Mouse (Mus musculus): ENCODE results near the gene Spint2. TPM values are rescaled to one million over a fixed set of nuclear protein-coding genes. Genes with fewer than 3 reads are reported as not detected.
"Not testable (repeated sequence)": the region's sequence is repeated elsewhere in the genome, so short reads cannot be mapped to it uniquely, and the experiment has no call there.

Gene Spint2
- polyA plus RNA-seq, 1 experiment from 2014 or later: 332 TPM

DNA sequence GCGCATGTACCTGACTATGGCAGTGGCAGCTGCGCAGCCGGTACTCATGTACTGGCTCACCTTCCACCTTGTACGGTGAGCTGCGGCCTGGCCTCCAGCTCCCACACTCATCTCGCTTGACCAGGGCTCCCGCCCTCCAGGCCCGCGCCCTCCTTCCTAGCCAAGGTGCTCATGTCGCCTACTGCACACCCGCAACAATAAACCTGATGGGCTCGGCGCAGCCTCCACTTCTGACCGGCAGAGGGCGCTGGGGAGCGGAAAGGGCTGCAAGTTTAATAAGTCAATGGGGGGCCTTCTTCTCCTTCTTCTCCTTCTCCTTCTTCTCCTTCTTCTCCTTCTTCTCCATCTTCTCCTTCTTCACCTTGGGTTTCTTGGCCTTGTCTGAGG lies 34.4 kb downstream of the Spint2 start:
- H3K9me3 ChIP-seq: no peaks in the 10 kb centered on the region
- H3K27ac ChIP-seq: peak overlapping the region; percentile 71; the same call in 1 of the 2 replicates
- H3K36me3 ChIP-seq: peaks cover 22% of the 10 kb centered on the region; the same call in 1 of the 2 replicates
- peak overlapping the region; percentile 37; the same call in 1 of the 2 replicates for H3K9ac ChIP-seq
- H3K27me3 ChIP-seq: no peaks in the 10 kb centered on the region
- peaks cover 33% of the 10 kb centered on the region for H3K4me1 ChIP-seq
- WGBS: 24% methylated on average over 16 of the region's 16 CpGs
- ATAC-seq (ENCODE audit: borderline replicate concordance, extremely low read depth, low FRiP score, low TSS enrichment): peak; percentile 40; the same call in 1 of the 2 replicates
- H3K4me2 ChIP-seq: peak overlapping the region; percentile 62
- peak overlapping the region; percentile 39 for H3K4me3 ChIP-seq

DNA sequence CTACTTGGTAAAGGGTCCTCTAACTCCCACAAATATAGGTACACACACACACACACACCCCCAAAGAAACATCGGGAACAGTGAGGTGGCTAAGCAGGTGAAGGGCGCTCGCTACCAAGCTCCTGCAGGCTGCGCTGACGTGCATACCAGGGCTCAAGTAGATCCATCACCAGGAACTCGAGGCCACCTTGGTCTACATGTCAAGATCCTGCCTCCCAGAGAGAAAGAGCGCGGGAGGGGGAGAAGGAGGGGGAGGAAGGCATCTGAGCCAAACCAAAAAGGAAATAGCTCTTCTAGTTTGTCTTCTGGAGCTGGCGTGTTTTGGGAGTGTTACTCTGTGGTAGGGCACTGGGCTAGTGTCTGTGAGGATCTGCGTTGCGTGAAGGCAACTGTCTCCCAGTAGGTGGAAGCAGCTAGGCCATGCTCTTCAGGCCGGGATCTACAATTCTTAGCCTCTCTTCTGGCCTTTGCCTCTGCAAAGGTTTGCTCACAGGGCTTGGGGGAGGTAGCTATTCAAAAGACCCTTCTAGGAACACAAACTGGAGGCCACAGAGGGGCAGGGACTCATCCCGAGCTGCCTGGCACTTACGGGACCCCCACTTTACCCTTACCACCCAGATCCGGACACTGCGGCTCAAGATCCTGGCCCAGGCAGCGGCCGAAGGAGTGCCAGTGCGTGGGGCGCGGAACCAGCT lies 34.9 kb downstream of the Spint2 start:
- WGBS: 70% methylated on average over 21 of the region's 21 CpGs
- Histone ChIP-seq H3K4me1 (peaks cover 33% of the 10 kb centered on the region), H3K9ac (no peak overlapping the region), H3K36me3 (peaks cover 22% of the 10 kb centered on the region; the same call in 1 of the 2 replicates), H3K4me2 (peak overlapping the region; percentile 62), H3K9me3 (no peaks in the 10 kb centered on the region), H3K27me3 (no peaks in the 10 kb centered on the region), H3K4me3 (peak overlapping the region; percentile 12; the same call in 1 of the 2 replicates), H3K27ac (peak overlapping the region; percentile 45; the same call in 1 of the 2 replicates)
- ATAC-seq (ENCODE audit: borderline replicate concordance, extremely low read depth, low FRiP score, low TSS enrichment): no peak

DNA sequence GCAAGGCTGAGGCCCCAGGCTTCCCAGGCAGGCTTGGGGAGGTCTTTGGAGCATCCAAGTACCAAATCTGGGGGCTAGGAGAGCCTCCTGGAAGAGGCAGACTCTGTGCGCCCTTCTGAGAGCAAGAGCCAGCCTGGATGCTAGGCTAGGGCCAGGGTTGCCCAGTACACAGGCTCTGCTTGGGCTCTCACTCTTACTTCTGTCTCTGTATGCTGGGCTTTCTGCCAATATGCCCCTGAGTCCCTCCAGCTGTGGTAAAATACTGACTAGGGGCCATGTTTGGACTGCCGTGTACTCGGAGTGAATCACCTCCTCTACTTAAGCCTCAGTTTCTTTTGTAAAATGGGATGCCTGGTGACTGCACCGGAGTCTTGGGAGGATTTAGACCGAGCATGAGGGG lies 35.7 kb downstream of the Spint2 start:
- Histone ChIP-seq H3K9me3 (no peaks in the 10 kb centered on the region), H3K4me2 (no peak overlapping the region), H3K4me3 (no peak overlapping the region), H3K27me3 (no peaks in the 10 kb centered on the region), H3K9ac (no peak overlapping the region), H3K27ac (peak overlapping the region; percentile 45), H3K4me1 (peaks cover 33% of the 10 kb centered on the region), H3K36me3 (peaks cover 22% of the 10 kb centered on the region; the same call in 1 of the 2 replicates)
- WGBS: 58% methylated on average over 5 of the region's 5 CpGs
- ATAC-seq (ENCODE audit: borderline replicate concordance, extremely low read depth, low FRiP score, low TSS enrichment): peak; percentile 55

DNA sequence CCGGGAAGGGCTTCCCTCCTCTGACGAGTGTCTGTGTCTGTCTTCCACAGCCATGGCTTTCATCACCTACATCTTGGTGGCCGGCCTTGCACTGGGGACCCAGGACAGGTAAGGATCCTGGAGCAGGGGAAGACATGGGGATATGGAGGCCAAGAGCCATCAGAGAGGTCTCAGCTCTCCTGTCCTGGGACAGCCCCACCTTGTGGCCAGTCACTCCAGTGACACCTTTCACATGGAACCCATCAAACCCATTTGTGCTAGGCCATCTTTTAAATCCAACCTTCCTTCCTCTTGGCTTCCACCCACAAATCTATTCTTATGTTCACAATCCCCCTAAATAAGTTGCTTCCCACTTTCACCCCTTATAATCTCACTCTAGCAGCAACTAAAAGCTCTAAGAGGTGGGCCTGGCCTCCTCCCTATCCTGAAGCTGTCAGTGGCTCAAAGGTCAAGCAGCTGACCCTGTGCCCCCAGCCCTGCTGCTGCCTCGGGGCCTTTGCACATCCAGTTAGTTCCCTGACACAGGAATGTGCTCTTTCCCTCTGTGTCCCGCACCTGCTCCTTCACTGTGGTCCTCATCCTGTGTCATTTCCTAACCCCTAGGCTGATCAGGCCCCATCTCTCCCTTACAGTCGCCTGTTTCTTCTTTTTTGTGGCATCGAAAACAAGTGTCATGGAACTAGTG lies 36.8 kb downstream of the Spint2 start:
- no peaks in the 10 kb centered on the region for H3K9me3 ChIP-seq
- peaks cover 33% of the 10 kb centered on the region for H3K4me1 ChIP-seq
- ATAC-seq (ENCODE audit: borderline replicate concordance, extremely low read depth, low FRiP score, low TSS enrichment): no peak
- H3K4me3 ChIP-seq: no peak overlapping the region
- WGBS: 74% methylated on average over 7 of the region's 7 CpGs
- H3K36me3 ChIP-seq: peaks cover 22% of the 10 kb centered on the region; the same call in 1 of the 2 replicates
- H3K27me3 ChIP-seq: no peaks in the 10 kb centered on the region
- H3K27ac ChIP-seq: no peak overlapping the region
- no peak overlapping the region for H3K4me2 ChIP-seq
- no peak overlapping the region for H3K9ac ChIP-seq

DNA sequence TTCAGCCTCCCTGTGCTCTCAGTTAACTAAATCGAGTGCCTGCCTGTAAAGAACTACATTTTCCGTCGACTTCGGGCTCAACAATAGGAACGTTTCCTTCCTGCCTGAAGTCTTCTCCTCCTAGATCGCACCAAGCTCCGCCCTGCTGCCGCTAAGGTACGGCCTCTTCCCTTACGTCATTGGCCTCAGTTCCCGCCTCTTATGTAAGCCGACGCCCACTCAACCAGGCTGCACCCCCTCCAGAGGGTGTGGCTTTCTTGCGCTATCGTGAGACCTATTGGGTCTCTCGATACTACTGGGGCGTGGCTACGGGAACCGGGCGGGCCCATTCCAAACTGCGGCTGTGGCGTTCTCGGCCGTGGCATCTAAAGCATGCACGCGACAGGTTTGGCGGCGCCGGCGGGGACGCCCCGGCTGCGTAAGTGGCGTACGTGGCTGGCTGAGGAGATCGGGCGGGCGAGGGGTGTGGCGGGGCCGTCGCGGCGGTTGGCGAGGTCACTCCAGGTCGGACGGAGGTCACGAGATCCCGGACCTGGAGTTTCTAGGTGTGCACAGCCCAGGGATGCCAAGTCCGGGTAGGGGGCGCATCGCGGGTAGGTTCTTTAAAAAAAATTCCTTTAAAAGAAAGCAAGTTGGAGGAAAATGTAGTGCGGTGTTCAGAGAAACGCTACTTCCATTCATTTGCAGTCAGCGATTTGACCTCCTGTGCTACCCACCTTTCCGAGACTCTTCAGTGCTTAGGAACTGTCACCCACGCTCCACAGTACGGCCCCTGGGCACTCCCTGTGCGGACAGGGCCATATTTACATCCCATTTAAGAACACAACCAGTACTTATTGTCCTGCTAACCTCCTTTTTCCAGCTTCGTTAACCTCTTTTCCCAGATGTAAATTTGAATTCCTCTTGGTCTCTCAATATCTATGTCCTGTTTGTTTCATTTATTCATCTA lies 43.4 kb downstream of the Spint2 start, which contains the start of gene Yif1b:
TSS of gene Yif1b (plus strand) at position 311 of the 949 bp plus-strand sequence.
- no peaks in the 10 kb centered on the region for H3K27me3 ChIP-seq
- peak; percentile 95 for ATAC-seq (ENCODE audit: borderline replicate concordance, extremely low read depth, low FRiP score, low TSS enrichment)
- peak within 1 kb of the TSS; percentile 64 for H3K4me3 ChIP-seq
- H3K36me3 ChIP-seq: no peaks in the 10 kb centered on the region
- peak within 1 kb of the TSS; percentile 67 for H3K9ac ChIP-seq
- WGBS: under 1% methylated on average over 60 of the region's 60 CpGs
- peaks cover 17% of the 10 kb centered on the region for H3K4me1 ChIP-seq
- H3K9me3 ChIP-seq: no peaks in the 10 kb centered on the region
- peak within 1 kb of the TSS; percentile 67 for H3K4me2 ChIP-seq
- H3K27ac ChIP-seq: peak within 1 kb of the TSS; percentile 96

DNA sequence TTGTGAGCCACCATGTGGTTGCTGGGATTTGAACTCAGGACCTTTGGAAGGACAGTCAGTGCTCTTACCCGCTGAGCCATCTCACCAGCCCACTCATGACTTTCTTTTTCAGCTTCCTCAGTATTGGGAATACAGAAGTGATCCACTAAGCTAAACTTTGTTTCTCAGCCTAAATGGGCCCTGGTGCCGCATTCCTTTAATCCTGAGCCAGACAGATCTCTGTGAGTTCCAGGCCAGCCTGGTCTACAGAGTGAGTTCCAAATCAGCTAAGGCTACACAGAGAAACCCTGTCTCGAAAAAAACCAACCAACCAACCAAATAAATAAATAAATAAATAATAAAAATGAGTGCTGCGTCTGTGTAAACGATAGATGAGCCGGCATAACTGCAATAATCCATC lies 44.1 kb downstream of the Spint2 start:
- H3K36me3 ChIP-seq; H3K27me3 ChIP-seq; ATAC-seq (ENCODE audit: borderline replicate concordance, extremely low read depth, low FRiP score, low TSS enrichment); H3K9me3 ChIP-seq: not testable (repeated sequence)
- WGBS: 22% methylated on average over 6 of the region's 6 CpGs
- Histone ChIP-seq H3K4me1 (peaks cover 17% of the 10 kb centered on the region), H3K9ac (peak overlapping the region; percentile 54), H3K4me2 (peak overlapping the region; percentile 67), H3K27ac (peak overlapping the region; percentile 96), H3K4me3 (peak overlapping the region; percentile 64)

DNA sequence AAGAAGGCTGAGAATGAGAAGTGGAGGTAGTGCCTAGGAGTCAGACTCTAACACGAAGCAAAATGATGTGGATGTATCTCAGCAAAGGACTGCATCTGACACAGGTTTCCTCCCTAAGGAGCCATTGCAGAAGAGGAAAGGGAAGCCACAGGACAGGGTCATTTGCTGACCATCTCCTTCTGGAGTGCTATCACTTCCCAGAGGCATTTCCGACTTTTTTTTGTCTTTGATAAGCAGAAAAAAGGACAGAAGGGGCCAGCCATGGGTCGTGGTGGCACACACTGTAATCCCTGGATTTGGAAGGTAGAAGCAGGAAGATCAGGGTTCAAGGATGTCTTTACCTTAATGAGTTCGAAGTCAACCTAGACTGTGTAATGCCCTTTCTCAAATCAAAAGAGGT lies 45.1 kb downstream of the Spint2 start:
- Histone ChIP-seq H3K4me3 (no peak overlapping the region), H3K9ac (no peak overlapping the region), H3K27ac (no peak overlapping the region), H3K36me3 (no peaks in the 10 kb centered on the region), H3K4me1 (peaks cover 26% of the 10 kb centered on the region), H3K9me3 (no peaks in the 10 kb centered on the region), H3K4me2 (no peak overlapping the region), H3K27me3 (no peaks in the 10 kb centered on the region)
- no peak for ATAC-seq (ENCODE audit: borderline replicate concordance, extremely low read depth, low FRiP score, low TSS enrichment)
- WGBS: 70% methylated on average over 4 of the region's 4 CpGs

DNA sequence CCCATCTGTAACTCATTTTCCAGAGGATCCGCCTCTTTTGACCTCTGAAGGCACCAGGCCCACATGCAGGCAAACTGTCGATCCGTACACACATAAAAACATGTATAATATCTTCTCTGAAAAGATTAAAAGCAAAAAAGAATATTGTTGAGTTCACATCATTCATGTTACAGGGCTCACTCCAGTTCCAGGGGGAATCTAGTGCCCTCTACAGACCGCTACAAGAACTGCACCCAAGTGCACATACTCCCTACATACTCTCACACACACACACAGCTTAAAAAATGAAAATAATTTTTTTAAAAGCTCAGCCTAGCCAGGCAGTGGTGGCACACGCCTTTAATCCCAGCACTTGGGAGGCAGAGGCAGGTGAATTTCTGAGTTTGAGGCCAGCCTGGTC lies 47.1 kb downstream of the Spint2 start:
- Histone ChIP-seq H3K4me1 (peaks cover 26% of the 10 kb centered on the region), H3K4me3 (no peak overlapping the region), H3K36me3 (no peaks in the 10 kb centered on the region), H3K27me3 (peaks cover 6% of the 10 kb centered on the region; the same call in 1 of the 2 replicates), H3K27ac (no peak overlapping the region), H3K9me3 (no peaks in the 10 kb centered on the region), H3K4me2 (no peak overlapping the region), H3K9ac (no peak overlapping the region)
- 79% methylated on average over 5 of the region's 5 CpGs for WGBS
- no peak for ATAC-seq (ENCODE audit: borderline replicate concordance, extremely low read depth, low FRiP score, low TSS enrichment)

DNA sequence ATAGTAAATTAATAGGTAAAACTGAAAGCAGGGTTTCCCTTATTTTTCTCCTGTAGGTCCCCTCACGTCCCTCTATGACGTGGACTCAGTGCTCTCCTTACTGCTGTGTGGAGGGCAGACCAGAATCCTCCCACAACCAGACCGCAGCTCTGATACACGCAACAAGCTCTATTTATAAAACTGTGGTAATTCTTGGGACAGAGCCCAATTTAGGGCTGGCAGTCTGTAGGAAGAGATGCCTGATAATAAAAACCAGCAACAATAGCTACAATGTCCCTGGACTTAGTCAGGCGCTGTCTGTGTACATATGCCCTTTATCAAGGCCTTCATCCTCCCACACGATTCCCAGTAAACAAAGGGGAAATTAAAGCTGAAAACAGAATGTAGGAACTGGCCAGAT lies 48.0 kb downstream of the Spint2 start:
- ATAC-seq (ENCODE audit: borderline replicate concordance, extremely low read depth, low FRiP score, low TSS enrichment): no peak
- Histone ChIP-seq H3K4me2 (no peak overlapping the region; the same call in 1 of the 2 replicates), H3K27me3 (peaks cover 6% of the 10 kb centered on the region; the same call in 1 of the 2 replicates), H3K36me3 (no peaks in the 10 kb centered on the region), H3K9ac (no peak overlapping the region), H3K9me3 (no peaks in the 10 kb centered on the region), H3K4me1 (peaks cover 16% of the 10 kb centered on the region), H3K27ac (peak overlapping the region; percentile 50), H3K4me3 (no peak overlapping the region)
- 45% methylated on average over 6 of the region's 6 CpGs for WGBS

DNA sequence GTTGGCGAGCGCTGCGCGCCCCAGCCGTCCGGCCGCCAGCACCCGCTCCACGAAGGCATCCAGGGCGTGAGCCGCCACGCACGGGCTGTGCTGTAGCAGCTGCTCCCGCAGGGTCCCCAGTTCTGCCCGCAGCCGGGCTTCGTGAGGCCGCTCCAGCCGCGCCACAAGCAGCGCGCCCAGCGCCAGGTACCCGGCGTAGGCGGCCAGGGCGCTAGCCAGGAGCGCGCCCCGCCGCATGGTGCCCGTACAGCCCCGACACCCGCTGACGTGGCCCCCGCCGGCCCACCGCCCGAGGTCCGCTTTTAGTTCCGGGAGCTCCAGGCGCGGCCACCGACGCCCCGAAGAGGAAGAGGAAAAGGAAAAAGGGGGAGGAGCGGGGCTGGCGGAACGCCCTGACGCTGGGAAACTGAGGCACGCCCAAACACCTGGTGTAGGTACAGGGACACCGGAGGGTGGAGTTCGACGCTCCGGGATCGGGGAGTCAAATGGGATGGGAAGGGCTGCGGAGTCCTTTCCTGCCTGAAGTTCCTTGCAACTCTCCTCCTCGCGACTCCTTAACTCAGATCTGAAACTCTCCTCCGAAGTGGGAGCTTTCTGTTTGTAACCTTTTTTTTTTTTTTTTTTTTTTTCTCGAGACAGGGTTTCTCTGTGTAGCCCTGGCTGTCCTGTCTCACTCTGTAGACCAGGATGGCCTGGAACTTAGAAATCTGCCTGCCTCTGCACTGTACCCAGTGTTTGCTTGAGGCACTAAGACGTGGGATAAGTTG lies 49.3 kb downstream of the Spint2 start, which contains the start of gene Kcnk6:
TSS of gene Kcnk6 (minus strand) at position 269 of the 767 bp plus-strand sequence.
- H3K9me3 ChIP-seq: no peaks in the 10 kb centered on the region
- peak within 1 kb of the TSS; percentile 64 for H3K4me3 ChIP-seq
- H3K9ac ChIP-seq: peak within 1 kb of the TSS; percentile 74
- H3K36me3 ChIP-seq: no peaks in the 10 kb centered on the region
- peaks cover 11% of the 10 kb centered on the region for H3K4me1 ChIP-seq
- H3K27me3 ChIP-seq: peaks cover 6% of the 10 kb centered on the region; the same call in 1 of the 2 replicates
- peak within 1 kb of the TSS; percentile 66 for H3K27ac ChIP-seq
- peak; percentile 50 for ATAC-seq (ENCODE audit: borderline replicate concordance, extremely low read depth, low FRiP score, low TSS enrichment)
- under 1% methylated on average over 62 of the region's 62 CpGs for WGBS
- peak within 1 kb of the TSS; percentile 99 for H3K4me2 ChIP-seq
